Mouse (Mus musculus) frontal cortex, adult 2 months (tissue): ENCODE measurements around the gene Fam171a2. TPM values are rescaled to one million over a fixed set of nuclear protein-coding genes. Genes with fewer than 3 reads are reported as not detected.
"Not testable (repeated sequence)": the region's sequence is repeated elsewhere in the genome, so short reads cannot be mapped to it uniquely, and the experiment has no call there.

Experiments used
- DNase-seq, 2 experiments: peaks; one replicate each; pipeline ENCODE4 v3.0.0; 2022; ENCODE audit warnings: low spot score in 1 of 2; ENCODE audit errors: extremely low spot score in 1 of 2
- polyA plus RNA-seq: library from polyadenylated mRNA; depleted of rRNA; stranded (reverse); fragments of >200 nt; gene quantifications from 2 replicates; pipeline ENCODE4 v1.2.3, GENCODE M21; 2012

The Fam171a2 gene
- polyA plus RNA-seq, 1 experiment: 70.0 TPM

GRCm38 (mm10) chr11:102413059-102413458, 34.4 kb downstream of the Fam171a2 start:
- no peak for DNase-seq

DNA sequence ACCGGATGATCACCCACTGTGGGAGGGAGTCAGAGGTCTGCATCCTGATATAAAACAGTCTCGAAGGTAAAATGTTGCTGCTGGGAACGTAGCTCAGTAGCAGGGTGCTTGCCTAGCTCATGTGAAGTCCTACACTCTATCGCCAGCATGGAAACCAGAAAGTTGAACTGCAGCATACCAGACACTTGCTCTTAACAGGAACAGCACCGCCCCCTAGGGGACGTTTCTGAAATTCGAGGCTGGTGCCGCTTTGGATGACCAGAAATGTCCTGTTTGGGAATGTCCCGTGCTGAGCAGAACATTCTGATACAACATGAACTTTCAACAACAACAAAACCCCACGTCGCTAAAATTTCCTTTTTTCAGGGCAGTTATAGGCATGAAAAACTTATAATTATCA, 35.8 kb downstream of the Fam171a2 start:
- DNase-seq: peak in 1 of 2 experiments; percentile 95

GRCm38 (mm10) chr11:102411061-102411460, 36.4 kb downstream of the Fam171a2 start:
- no peak for DNase-seq

- DNase-seq: not testable (repeated sequence)
These were observed 37.1 kb downstream of the Fam171a2 start for GRCm38 (mm10) chr11:102410345-102410744.

DNA sequence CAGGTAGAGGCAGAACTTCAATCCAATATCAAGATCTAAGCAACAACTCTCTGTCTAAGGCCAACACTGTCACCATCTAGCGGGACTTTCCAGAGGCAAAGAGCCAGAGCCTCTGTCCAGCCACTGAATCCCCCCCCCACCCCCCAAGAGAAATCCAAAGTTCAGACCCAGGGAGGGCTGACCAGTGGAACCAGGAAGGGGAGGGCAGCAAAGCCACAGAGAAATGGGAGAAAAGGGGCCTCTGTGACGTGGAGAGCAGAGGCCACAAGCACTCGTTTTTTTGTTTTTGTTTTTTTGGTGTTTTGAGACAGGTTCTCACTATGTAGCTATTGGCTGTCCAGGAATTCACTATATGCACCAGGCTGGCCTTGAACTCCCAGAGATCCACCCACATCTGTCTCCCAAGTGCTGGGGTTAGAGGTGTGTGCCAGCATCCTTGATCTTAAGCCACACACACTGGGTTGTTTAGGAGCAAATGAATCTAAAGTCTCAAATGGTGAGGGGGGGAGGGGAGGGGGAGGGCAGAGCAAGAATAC, 37.6 kb downstream of the Fam171a2 start:
- DNase-seq: no peak

- DNase-seq: no peak
These were observed 38.3 kb downstream of the Fam171a2 start for GRCm38 (mm10) chr11:102408888-102409794.

DNA sequence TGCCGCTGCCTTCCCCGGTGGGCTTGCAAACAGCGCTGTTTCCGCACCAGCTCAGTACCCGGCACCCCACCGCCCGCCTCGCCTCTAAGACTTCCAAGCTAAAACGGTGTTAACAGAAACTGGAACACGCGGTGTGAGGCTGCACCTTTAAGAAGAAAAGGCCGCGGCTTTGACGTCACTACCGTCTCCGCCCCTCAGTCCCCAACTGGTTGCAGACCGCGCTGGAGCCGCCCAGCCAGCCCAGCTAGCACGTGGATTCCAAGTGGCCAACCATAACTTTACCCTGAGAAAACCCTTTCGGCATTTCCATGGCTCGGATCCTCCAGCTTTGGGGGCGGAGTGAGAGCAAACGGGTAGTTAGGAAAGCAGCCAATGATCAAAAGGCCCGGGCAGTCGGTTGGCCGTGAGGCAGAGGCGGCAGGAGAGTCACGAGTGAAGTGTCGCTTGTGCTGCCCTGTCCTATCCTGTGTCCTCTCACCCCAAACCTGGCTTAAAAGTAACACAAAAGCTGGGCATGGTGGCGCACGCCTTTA, 39.1 kb downstream of the Fam171a2 start:
- DNase-seq: peak; percentile 98 to 99

DNA sequence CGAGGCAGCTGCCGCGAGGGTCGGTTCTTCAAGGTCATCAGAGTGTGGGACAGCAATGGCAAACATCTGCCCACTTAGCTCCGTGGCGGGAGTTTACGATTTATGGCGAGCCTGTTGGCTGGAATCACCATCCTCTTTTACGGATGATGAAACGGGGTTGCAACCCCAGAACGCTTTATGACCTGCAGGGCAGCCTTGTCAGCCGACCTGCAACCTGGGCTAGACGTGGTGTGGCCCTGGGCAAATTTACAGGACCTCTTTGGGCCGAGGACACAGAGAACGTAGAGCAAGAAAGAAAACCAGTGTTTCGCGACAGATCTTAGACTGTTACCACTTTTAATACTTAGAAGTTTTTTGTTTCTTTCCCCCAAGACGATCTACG, 39.7 kb downstream of the Fam171a2 start, which contains the start of gene Slc25a39:
Slc25a39 (minus strand) TSS at position 113 of the 382 bp plus-strand sequence.
- DNase-seq: no peak

- DNase-seq: peak in 1 of 2 experiments; percentile 88
These were observed 40.3 kb downstream of the Fam171a2 start for GRCm38 (mm10) chr11:102406900-102407833.

DNA sequence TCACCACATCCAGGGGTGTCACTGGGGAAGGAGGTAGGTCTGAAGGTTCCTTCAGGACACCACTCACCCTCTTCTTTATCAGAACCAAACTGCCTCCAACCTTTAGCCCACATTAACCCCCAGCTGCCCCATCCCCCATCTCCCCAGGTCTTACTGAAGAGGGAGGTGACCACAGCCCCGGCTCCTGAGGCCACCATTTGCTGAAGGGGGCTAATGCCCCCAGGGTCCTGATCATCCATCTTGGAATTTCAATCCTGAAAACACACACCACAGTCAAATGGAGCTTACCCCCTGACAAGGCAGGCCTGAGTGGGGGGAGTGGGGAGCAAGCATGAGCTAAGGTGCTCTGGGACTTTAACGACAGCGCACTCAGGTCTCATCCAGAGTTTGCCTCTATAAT, 41.1 kb downstream of the Fam171a2 start:
- no peak for DNase-seq

GRCm38 (mm10) chr11:102405544-102406285, 41.8 kb downstream of the Fam171a2 start:
- no peak for DNase-seq

- no peak for DNase-seq
These were observed 43.1 kb downstream of the Fam171a2 start for GRCm38 (mm10) chr11:102404161-102405010.

DNA sequence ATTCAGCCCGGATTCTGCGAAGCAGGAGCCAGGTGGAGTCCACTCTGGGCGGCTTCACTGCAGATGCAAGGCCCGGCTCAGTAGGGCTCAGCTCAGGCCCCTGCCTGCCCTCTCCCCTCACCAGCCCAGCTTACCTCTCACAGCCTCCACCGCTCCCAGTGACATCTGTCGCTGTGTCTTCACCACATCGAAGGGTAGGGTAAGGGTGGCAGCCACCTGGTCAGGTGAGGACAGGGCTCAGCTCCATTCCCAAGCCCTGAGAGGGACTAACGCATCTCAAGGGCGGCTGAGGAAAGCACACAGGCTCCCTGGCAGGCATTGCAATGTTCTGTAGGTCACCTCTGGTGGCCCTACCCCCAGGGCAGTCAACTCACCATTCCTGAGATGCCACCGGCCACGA, 43.8 kb downstream of the Fam171a2 start:
- no peak for DNase-seq

DNA sequence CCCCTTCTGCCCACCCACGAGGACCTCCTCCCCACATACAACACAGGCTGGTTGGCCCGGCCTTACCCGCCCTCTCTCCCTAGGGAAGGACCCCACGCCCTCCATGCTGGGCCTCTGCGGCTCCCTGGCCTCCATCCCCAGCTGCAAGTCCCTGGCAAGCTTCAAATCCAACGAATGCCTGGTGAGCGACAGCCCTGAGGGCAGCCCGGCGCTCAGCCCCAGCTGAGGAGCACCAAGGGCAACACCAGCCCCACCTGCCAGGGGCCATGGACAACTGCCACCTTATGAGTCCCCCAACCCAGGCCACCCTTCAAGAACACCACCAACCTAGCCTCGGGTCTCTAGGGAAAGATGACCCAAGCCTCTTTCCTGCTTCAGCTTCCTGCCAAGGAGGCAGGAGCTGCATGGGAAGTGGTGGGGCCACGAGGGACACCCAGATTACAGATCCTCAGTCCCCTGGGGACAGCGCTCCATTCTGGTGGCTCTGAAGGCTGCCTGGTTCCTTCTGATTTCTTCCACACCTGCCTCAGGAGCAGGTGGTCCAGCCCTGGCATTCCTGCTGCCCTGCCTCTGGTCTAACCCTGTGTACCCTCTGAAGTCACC, 45.5 kb downstream of the Fam171a2 start:
- DNase-seq: no peak

- no peak for DNase-seq
These were observed 46.9 kb downstream of the Fam171a2 start for GRCm38 (mm10) chr11:102400513-102401084.

GRCm38 (mm10) chr11:102399610-102400072, 47.8 kb downstream of the Fam171a2 start:
- peak in 1 of 2 experiments; percentile 51 for DNase-seq

DNA sequence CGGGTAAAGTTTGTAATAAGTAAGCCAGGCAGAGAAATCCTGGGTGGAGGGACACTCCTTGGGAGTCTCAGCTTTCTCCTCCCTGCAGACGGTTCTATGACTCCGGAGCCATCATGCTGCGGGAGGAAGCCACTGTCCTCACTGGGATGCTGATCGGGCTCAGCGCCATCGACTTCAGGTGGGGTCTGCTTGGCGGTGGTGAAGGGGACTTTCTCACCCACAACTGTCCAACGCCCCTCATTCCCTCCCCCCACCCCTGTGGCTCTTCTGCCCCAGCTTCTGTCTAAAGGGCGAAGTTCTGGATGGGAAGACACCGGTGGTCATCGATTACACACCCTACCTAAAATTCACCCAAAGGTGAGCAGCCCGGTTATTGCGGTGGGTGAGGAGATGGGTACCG, 48.4 kb downstream of the Fam171a2 start:
- DNase-seq: no peak
